Mouse (Mus musculus) right cerebral cortex, postnatal 36 days (tissue): Measurements from ENCODE around the gene Trap1.
"Not testable (repeated sequence)": the region's sequence is repeated elsewhere in the genome, so short reads cannot be mapped to it uniquely, and the experiment has no call there.

Experiments
- DNase-seq, 2 experiments: peaks; one replicate each; pipeline ENCODE4 v3.0.0; 2022; ENCODE audit warnings: low spot score in 2 of 2, mixed read lengths in 1 of 2

The Trap1 gene

DNA sequence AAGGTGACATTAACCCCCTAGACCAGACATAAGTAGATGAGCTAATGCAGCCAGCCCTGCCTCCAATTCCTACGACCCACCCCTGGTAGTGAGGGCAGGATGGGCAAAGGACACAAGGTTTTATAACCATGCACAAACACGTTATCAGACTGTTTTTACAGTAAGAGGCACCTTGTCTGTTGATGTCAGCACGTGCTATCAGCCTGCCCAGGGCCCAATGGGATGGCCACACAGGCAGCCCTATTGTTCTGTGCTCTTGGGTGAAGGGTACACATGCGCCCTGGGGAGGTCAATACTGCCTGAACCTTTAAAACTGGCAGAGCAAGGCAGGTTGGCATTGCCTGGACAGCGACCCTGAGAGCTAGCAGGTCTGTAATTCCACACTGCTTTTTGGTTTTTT lies 40.8 kb downstream of the Trap1 start, which contains the start of gene Dnase1:
Gene Dnase1 (plus strand): TSS at position 136 of the 400 bp plus-strand sequence.
- no peak for DNase-seq

DNA sequence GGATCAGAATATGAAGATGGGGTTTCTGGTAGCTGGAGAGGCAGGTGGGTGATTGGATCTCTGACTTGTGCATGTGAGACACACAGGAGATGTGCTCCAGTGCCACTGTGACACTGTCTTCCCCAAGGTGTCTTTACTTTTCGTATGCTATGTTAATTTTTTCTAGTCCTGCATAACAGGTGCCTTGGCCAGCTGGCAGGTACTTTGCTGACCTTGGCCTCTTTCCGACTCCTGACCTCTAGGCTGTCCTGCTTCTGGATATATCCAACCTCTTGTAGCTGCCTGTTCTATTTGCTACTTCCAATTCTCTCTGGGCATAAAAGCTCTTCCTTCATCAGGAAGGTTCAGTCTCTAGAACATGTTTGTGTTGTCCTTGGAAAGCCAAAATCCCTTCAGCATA lies 42.1 kb downstream of the Trap1 start:
- DNase-seq: no peak

DNA sequence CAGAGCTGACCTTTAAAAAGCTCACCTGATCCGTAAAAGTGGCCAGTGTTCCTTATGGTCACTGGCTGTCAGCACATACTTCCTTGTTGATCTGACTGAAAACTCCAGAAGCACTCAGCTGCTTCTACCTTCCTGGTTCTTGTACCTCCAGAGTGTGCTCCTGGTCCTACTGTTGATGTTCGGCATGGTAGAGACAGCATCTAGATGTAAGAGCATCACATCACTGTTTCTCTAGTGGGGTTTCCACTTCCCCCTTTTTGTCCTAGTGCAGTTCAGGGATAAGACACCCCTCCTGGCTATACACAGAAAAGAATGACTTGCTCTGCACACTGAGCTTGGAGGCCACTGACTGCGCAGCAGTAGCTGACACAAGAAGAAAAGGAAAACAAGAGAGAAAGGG lies 43.2 kb downstream of the Trap1 start:
- DNase-seq: no peak

DNA sequence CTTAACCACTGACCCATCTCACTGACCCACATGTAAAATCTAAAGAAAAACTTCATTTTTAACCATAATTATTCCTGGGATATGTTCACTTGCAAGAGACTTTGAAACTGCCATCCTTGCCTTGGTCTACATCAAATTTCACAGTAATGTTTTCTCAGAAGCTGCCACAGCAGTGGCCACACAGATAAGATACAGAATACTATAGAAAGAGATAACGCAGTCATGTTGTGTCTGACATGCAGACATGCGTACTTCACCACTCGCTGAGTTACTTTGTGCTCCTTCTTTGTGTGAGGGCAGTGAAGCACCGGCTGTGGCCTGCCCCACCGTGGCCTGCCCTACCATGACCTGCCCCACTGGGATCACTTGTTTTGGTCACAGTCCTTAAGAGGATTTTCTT lies 43.7 kb downstream of the Trap1 start:
- no peak for DNase-seq

DNA sequence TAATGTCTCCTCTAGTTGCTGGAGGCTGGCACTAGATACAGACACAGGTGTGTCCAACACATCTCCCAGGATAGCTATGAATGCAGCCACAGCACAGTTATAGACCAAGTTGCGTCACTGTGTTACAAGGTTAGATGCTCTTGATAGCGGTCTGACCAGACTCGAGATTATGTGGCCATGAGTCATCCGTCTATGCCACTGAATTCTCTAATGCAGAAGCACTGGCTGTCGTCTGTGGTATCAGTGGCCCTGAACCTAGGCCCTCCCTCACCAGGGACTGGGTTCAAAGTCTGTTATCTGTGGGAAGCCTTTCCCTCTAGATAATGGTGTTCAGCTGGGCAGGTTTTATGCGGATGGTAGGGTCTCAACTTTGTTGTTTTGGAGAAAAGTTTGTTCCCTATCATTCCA lies 45.3 kb downstream of the Trap1 start:
- DNase-seq: no peak

DNA sequence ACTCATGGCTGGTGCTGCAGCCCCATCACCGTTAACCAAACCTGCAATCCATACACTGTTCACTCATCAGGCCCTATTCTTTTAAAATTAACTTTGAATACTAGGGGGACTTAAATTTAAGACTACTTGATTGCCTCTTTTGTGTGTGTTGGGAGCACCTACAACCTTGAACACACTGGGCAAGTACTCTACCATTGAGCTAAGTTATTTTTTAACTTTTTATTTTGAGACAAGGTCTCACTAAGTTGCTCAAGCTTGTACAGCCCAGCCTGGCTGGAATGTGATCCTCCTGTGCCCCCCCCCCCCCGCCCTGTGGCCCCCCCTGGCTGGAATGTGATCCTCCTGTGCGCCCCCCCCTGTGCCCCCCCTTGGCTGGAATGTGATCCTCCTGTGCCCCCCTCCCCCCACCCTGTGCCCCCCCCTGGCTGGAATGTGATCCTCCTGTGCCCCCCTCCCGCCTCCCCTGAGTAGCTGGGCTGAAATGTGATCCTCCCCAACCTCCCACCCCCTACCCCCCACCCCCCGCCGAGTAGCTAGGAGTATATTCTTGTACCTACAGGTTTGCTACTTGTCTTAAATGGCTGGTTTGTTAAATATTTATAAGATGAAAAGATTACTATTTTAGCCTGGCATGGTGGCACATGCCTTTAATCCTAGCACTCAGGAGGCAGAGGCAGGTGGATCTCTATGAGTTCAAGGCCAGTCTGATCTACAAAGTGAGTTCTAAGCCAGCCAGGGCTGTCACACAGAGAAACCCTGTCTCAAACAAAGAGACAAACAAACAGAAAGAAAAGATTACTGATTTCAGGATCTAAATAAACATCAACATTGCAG lies 46.0 kb downstream of the Trap1 start:
- no peak for DNase-seq

DNA sequence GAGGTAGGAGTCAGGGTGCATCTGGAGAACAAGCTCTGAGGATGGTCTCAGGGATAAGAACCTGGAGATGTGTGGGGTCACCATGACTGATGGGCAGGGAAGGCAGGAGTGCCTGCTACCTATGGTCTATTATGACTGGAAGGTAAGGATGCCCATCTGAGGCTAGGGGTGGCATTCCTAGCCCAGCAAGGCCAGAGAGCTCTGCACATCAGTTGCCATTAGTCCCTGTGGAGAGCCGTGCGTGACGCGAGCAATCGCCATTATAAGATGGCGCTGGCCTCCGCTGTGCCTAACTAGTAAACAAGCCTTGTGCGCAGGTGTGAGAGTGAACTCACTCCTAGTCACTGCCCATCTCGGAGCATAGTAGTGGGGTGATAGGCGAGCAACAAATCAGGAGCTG lies 47.1 kb downstream of the Trap1 start:
- no peak for DNase-seq

DNA sequence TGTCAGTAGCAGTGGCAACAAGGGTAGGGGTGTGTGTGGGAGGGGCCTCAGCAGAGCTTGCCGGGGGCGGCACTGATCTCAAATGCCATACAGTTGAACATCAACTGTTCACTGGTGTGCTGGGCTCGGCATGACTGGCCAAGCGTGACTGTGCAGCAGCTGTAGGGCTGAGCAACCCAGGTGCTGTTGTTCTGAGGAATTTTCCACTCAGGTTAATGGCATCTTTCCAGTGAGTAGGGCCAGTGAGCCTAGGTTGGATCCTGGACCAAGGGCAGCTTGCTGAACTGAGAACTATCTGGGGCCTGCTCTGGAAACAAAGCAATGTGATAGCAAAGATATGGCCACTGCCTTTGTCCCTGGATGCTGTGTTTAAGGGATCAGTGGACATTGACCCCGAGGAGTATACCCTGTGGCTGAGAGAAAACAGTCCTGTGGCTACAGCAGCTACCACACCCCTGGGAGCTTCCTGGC lies 48.2 kb downstream of the Trap1 start:
- DNase-seq: no peak

DNA sequence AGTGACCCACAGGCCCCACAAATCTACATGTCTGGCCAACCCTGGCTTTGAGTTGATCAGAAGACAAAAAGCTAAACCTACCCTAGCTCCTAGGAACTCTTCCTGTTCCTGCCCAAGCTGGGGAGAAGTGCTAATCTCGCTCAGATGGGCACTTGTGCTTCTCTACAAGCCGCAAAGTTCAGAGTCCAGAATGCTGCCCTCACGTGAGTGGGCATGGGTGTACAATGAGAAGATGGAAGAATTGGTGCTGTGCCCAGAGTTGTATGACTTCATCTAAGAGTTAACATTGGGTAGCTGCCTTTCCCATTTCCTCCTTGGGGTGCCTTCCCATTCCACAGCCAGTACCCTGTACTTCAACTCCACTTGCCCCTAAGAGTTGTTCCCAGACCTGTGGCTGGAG lies 50.4 kb downstream of the Trap1 start:
- no peak for DNase-seq

DNA sequence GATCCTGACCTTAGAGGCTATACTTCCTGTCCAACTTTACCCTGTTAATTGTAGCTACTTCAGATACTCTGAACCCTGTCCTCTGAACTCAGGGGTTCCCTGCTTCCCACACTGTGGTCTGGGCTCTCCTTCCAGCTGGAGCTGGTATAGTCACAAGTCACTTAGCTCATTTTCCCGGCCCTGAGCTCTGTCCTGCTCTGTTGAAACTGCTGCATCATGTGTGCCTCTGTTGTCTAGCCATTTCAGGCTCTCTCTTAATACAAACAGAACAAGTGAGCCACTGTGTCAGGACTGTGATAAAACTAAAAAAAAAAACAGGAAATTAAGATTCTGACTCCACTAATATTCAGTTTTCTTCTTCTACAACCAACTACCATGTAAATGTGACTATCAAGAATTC lies 51.0 kb downstream of the Trap1 start:
- DNase-seq: no peak

DNA sequence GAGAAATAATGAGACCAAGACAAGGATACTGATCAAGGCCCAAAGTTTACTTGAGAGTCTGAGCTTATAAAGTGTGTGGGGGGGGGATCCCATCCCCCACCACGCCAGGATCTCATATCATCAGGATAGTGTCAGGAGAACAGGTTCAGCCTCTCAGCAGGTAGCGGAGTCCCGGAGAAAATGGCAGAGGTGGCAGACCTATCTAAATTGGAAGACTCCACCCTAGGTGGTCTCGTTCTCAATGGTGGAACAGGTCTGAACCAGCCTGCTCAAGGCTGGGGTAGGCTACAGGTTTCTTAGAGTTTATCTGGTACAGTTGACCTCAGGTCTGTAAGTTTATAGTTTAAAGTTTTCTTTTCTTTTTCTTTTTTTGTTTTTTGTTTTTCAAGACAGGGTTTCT lies 54.9 kb downstream of the Trap1 start:
- no peak for DNase-seq

DNA sequence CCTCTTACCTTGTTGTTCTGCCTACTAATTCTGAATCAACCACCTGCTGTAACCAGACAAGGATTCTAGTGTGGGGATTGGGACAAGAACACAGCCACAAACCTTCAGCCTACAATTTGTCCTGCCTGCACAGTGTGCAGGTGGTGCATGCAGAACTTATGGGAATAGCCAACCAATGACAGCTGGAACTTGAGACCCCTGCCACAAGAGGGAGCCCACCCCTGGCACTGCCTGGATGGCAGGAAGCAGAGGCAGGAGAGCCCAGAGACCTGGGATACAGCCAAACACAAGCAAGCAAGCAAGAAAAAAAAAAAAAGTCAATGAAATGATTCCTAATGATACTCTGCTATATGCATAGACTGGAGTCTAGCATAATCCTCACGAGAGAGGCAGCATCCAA lies 56.4 kb downstream of the Trap1 start:
- no peak for DNase-seq

DNA sequence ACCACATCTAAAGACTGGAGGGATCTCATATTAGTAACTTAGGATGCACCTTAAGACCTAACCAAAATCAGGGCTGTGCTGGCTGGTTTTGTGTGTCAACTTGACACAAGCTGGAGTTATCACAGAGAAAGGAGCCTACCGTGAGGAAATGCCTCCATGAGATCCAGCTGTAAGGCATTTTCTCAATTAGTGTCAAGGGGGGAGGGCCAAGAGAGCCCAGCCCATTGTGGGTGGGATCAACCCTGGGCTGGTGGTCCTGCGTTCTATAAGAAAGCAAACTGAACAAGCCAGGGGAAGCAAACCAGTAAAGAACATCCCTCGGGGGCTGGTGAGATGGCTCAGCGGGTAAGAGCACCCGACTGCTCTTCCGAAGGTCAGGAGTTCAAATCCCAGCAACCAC lies 60.2 kb downstream of the Trap1 start:
- not testable (repeated sequence) for DNase-seq

DNA sequence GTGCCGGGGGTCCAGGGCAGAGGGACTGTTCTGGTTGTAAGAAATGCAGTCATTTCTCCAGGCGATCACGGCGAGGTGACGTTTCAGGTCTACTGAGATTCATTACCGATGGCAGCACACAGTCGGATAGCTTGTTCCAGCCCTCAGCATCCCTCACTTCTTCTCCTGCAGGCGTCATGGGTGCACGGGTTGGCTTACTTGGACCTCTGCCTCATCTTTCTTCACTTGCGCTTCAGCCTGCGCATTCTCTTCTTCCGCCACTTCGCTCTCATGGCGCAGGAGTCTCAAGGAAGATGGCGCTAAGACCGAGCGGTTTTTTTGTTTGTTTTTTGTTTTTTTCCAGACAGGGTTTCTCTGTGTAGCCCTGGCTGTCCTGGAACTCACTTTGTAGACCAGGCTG lies 60.8 kb downstream of the Trap1 start:
- DNase-seq: not testable (repeated sequence)

DNA sequence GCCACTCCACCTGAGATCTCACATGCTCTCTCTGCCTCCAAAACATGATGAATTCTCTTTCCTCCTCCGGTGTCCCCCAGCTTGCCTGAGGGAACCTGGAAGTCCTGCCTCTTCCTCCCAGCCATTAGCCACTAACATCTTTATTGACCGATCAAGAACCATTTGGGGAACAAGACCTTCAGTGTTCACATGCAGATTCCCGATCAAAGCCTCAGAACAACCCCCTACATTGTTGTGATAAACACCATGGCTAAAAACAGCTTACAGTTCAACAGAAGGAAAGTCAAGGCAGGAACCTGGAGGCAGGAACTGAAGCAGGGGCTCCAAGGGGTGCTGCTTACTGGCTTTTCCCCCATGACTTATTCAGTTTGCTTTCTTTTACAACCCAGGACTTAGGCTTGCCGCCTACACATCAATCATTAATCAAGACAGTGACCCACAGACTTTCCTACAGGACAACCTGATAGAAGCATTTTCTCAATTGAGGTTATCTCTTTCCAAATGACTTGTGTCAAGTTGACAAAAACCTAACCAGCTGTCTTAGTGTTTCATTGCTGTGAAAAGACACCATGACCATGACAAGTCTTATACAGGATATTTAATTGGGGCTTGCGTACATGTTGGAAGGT lies 63.5 kb downstream of the Trap1 start:
- no peak for DNase-seq

DNA sequence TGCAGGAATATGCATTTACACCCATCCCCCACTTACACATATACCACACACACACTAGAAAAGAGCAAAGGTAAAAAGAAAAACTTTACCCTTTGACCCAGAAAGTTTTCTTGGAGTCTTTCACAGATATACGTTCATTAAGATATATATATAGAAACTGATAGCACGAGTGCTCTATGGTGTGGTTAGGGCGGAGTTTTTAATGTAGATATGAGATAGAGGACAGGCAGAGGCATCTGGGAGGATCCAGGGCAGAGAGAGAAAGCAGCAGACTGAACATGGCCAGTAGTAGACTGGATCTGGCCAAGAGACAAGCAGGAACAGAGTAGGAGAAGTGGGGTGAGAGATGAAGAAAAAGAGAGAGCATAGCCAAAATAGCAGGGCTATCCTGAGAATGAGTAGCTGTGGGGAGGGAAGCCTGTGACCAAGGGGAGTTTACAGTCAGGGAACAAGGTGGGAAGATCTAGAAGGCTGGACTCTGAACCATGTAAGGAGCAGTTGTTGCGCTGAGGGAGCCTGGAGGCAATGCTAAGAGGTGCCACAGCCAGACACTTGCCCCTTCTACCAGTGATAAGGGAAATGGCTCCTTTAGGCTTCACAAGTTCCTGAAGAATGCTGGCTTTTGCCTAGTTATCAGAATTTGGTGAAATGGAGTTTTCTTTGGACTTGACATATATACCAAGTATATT lies 64.6 kb downstream of the Trap1 start:
- DNase-seq: no peak

DNA sequence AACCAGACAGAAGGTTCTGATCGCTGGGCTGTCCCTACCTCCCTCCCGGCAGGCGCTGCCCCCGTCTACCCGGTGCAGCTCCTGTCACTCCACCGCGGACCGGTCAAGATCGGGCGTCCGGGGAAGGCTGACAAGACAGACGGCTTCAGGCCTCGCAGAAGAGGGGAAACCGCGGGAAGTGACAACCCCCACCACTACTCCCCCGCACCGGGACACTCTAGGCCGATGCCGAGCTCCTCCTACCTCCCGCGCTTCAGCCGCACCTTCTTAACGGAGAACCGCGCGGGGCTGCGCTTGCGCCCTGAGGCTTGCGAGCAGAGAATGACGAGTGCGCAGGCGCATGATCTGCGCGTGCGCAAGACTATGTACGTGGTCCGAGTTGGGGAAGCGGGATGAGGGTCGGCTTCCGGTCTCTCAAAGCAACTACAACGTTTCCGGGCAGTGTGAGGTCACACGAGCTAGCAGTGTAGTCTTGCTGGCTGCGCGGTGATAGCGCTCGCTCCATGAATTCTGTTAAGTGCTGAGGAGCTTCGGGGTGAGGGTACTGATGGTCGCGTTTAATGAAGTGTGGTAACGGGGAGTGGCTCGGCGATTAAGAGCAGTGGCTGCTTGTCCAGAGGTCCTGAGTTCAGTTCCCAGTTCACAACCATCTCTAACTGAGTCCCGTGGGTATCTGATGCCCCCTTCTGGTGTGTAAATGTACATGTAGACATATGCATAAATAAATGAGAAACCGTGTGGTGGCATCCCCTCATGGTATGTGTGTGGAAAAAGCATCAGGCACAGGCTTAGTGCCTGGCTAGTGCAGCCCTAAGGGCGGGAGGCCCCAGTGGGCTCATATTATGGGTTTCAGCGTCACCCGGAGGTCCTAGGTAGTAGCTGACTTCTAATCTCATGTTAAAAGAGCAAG lies 73.9 kb downstream of the Trap1 start, which contains the start of gene Slx4:
Gene Slx4 (minus strand): TSS at position 282 of the 910 bp plus-strand sequence.
- DNase-seq: peak; percentile 94 to 96
